Mouse (Mus musculus) kidney, embryonic 14.5 days (tissue): ENCODE results near the gene Nxph4. TPM values are rescaled to one million over a fixed set of nuclear protein-coding genes. Genes with fewer than 3 reads are reported as not detected.

Experiments used
- ATAC-seq: fragments of 200-750 bp; cut with Nextera tagmentation; 2 replicates; pipeline ENCODE4 v1.8.0; 2017; ENCODE audit warnings: moderate number of reproducible peaks, mild to moderate bottlenecking, moderate TSS enrichment, moderate library complexity; ENCODE audit not compliant: low FRiP score, low TSS enrichment
- H3K27ac ChIP-seq: fragments of 300-500 bp; sonication (generic); 2 replicates; pipeline ENCODE4 v1.5.1; 2014; ENCODE audit warnings: low read depth, mild to moderate bottlenecking, low read length, moderate library complexity, mixed read lengths
- H3K27me3 ChIP-seq: fragments of 300-500 bp; sonication (generic); 2 replicates; pipeline ENCODE4 v1.6.1; 2014; ENCODE audit warnings: mild to moderate bottlenecking, low read length; ENCODE audit not compliant: control insufficient read depth, insufficient read depth
- H3K36me3 ChIP-seq: fragments of 300-500 bp; sonication (generic); 2 replicates; pipeline ENCODE4 v1.6.1; 2014; ENCODE audit warnings: low read length, mixed read lengths; ENCODE audit not compliant: control insufficient read depth, insufficient read depth
- H3K4me1 ChIP-seq: fragments of 300-500 bp; sonication (generic); 2 replicates; pipeline ENCODE4 v1.6.1; 2014; ENCODE audit warnings: low read length, mixed read lengths; ENCODE audit not compliant: control insufficient read depth, insufficient read depth
- H3K4me2 ChIP-seq: fragments of 300-500 bp; sonication (generic); replicated peaks from 2 replicates; pipeline ENCODE4 v1.6.1; 2014; ENCODE audit warnings: low read depth, mild to moderate bottlenecking, low read length
- H3K4me3 ChIP-seq: fragments of 300-500 bp; sonication (generic); 2 replicates; pipeline ENCODE4 v1.5.1; 2014; ENCODE audit warnings: mild to moderate bottlenecking, low read length
- H3K9ac ChIP-seq: fragments of 300-500 bp; sonication (generic); 2 replicates; pipeline ENCODE4 v1.6.1; 2014; ENCODE audit warnings: low read depth, mild to moderate bottlenecking, low read length, moderate library complexity
- H3K9me3 ChIP-seq: fragments of 300-500 bp; sonication (generic); 2 replicates; pipeline ENCODE4 v1.6.1; 2016; ENCODE audit warnings: low read length; ENCODE audit not compliant: control insufficient read depth
- WGBS: fragments of 180-500 bp; shearing (Covaris S2); extraction: QIAGEN DNeasy Blood & Tissue Kit; methylation state at CpG from one replicate; pipeline ENCODE4 v1.1.7; 2014; 5-methylcytosine and 5-hydroxymethylcytosine counted together
- polyA plus RNA-seq: library from polyadenylated mRNA; unstranded; fragments of >200 nt; fragmentation: Nextera tagmentation; extraction: Ambion mirVana; gene quantifications from 2 replicates; pipeline ENCODE4 v1.2.1, GENCODE M21; 2014

Gene Nxph4
- polyA plus RNA-seq, 1 experiment from 2014 or later, result 1.2 TPM

- H3K36me3 ChIP-seq, result peaks cover 27% of the 10 kb centered on the region
- H3K4me2 ChIP-seq, result peak overlapping the region; percentile 87
- peak overlapping the region; percentile 13; the same call in 1 of the 2 replicates for H3K27ac ChIP-seq
- peaks cover 35% of the 10 kb centered on the region for H3K27me3 ChIP-seq
- no peaks in the 10 kb centered on the region for H3K9me3 ChIP-seq
- ATAC-seq, result 0 out of 2 replicates have a peak, but pooled peaks have one; percentile 1
- H3K4me1 ChIP-seq, result peaks cover 30% of the 10 kb centered on the region
- peak overlapping the region; percentile 62 for H3K9ac ChIP-seq
- H3K4me3 ChIP-seq, result peak overlapping the region; percentile 55
- WGBS, result 10% methylated on average over 12 of the region's 12 CpGs
Observed at GRCm38 (mm10) chr10:127521611-127522080, 12.7 kb downstream of the Nxph4 start.

GRCm38 (mm10) chr10:127520714-127521357 lies 13.5 kb downstream of the Nxph4 start:
- 0 out of 2 replicates have a peak, but pooled peaks have one; percentile 10 for ATAC-seq
- Histone ChIP-seq H3K4me3 (peak overlapping the region; percentile 55; the same call in 1 of the 2 replicates), H3K9me3 (no peaks in the 10 kb centered on the region), H3K36me3 (peaks cover 27% of the 10 kb centered on the region), H3K4me1 (peaks cover 32% of the 10 kb centered on the region), H3K27me3 (peaks cover 30% of the 10 kb centered on the region), H3K4me2 (peak overlapping the region; percentile 87), H3K9ac (peak overlapping the region; percentile 62; the same call in 1 of the 2 replicates), H3K27ac (no peak overlapping the region)
- 44% methylated on average over 20 of the region's 20 CpGs for WGBS

GRCm38 (mm10) chr10:127519903-127520713 lies 14.3 kb downstream of the Nxph4 start:
- no peak overlapping the region for H3K27ac ChIP-seq
- no peak overlapping the region for H3K4me3 ChIP-seq
- H3K36me3 ChIP-seq, result peaks cover 27% of the 10 kb centered on the region
- H3K9me3 ChIP-seq, result no peaks in the 10 kb centered on the region
- no peak overlapping the region for H3K9ac ChIP-seq
- H3K4me1 ChIP-seq, result peaks cover 33% of the 10 kb centered on the region
- peak overlapping the region; percentile 87; the same call in 1 of the 2 replicates for H3K4me2 ChIP-seq
- H3K27me3 ChIP-seq, result peaks cover 30% of the 10 kb centered on the region
- ATAC-seq, result no peak
- 91% methylated on average over 37 of the region's 37 CpGs for whole genome bisulfite sequencing

- no peak overlapping the region for H3K4me2 ChIP-seq
- no peaks in the 10 kb centered on the region for H3K9me3 ChIP-seq
- peaks cover 27% of the 10 kb centered on the region for H3K36me3 ChIP-seq
- peaks cover 30% of the 10 kb centered on the region for H3K27me3 ChIP-seq
- no peak overlapping the region for H3K27ac ChIP-seq
- ATAC-seq, result no peak
- 91% methylated on average over 24 of the region's 26 CpGs for WGBS
- H3K4me3 ChIP-seq, result no peak overlapping the region
- peaks cover 33% of the 10 kb centered on the region for H3K4me1 ChIP-seq
- no peak overlapping the region for H3K9ac ChIP-seq
Observed at GRCm38 (mm10) chr10:127519041-127519701, 15.2 kb downstream of the Nxph4 start.

- Histone ChIP-seq H3K27me3 (peaks cover 36% of the 10 kb centered on the region), H3K27ac (no peak overlapping the region), H3K4me3 (no peak overlapping the region), H3K4me2 (no peak overlapping the region), H3K36me3 (peaks cover 27% of the 10 kb centered on the region), H3K9me3 (no peaks in the 10 kb centered on the region), H3K9ac (no peak overlapping the region), H3K4me1 (peaks cover 44% of the 10 kb centered on the region)
- no peak for ATAC-seq
- 93% methylated on average over 22 of the region's 22 CpGs for WGBS
Observed at GRCm38 (mm10) chr10:127517941-127518340, 16.4 kb downstream of the Nxph4 start.

GRCm38 (mm10) chr10:127516576-127517260 lies 17.6 kb downstream of the Nxph4 start:
- Histone ChIP-seq H3K4me1 (peaks cover 54% of the 10 kb centered on the region), H3K27ac (no peak overlapping the region; the same call in 1 of the 2 replicates), H3K27me3 (peaks cover 46% of the 10 kb centered on the region)

GRCm38 (mm10) chr10:127515983-127516459 lies 18.3 kb downstream of the Nxph4 start:
- ATAC-seq, result no peak
- H3K4me1 ChIP-seq, result peaks cover 50% of the 10 kb centered on the region
- no peak overlapping the region for H3K4me3 ChIP-seq

More at GRCm38 (mm10) chr10:127516576-127517260, 17.6 kb downstream of the Nxph4 start:
- Histone ChIP-seq H3K4me3 (peak overlapping the region; percentile 11), H3K36me3 (peaks cover 27% of the 10 kb centered on the region), H3K9ac (no peak overlapping the region; the same call in 1 of the 2 replicates), H3K4me2 (peak overlapping the region; percentile 37), H3K9me3 (no peaks in the 10 kb centered on the region)
- ATAC-seq, result peak; percentile 11; the same call in 1 of the 2 replicates
- WGBS, result 6% methylated on average over 28 of the region's 30 CpGs

More at GRCm38 (mm10) chr10:127515983-127516459, 18.3 kb downstream of the Nxph4 start:
- H3K27ac ChIP-seq, result no peak overlapping the region; the same call in 1 of the 2 replicates
- H3K9me3 ChIP-seq, result no peaks in the 10 kb centered on the region
- peak overlapping the region; percentile 37 for H3K4me2 ChIP-seq
- peaks cover 27% of the 10 kb centered on the region for H3K36me3 ChIP-seq
- peaks cover 52% of the 10 kb centered on the region for H3K27me3 ChIP-seq
- H3K9ac ChIP-seq, result no peak overlapping the region
- 14% methylated on average over 8 of the region's 8 CpGs for WGBS
